Mouse (Mus musculus): ENCODE measurements around the gene Wdr11. TPM values are rescaled to one million over a fixed set of nuclear protein-coding genes. Genes with fewer than 3 reads are reported as not detected.

Gene Wdr11
- total and polyA plus RNA-seq, 3 experiments, result 15.9 to 39.4 TPM; not detected in 1

DNA sequence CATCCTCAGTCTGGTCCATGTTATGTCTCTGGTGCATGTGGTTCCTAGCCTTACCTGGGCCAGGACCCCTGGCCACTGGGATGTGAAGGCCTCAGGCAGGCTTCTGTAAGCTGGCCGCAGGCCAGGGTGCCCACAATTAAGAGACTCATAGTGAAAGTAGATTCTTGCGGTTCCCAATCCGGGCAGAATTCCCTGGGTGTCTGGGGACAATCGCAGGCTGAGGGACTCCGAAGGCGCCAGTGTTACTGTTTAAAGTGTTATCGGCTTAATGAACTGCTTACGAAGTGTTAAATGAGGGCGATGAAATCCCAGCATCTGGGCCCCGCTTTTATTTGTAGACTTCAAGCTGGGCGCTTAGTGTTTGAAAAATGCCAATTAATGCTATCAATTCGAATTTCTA is 63.3 kb downstream of the Wdr11 start:
- Histone ChIP-seq H3K79me2 (ENCODE audit: control insufficient read depth, insufficient read depth, low read length, poor library complexity) (no peaks in the 10 kb centered on the region), H3K36me3 (ENCODE audit: control insufficient read depth in 1 of 2, insufficient read depth in 2 of 2, low read length in 2 of 2) (no peaks in the 10 kb centered on the region), H3K27me3 (ENCODE audit: control insufficient read depth in 1 of 2, insufficient read depth in 2 of 2, low read length in 2 of 2) (no peaks in the 10 kb centered on the region), H3K27ac (ENCODE audit: control insufficient read depth, low read depth, low read length) (no peak overlapping the region), H3K4me3 (ENCODE audit: control insufficient read depth in 1 of 2, insufficient read depth in 1 of 2, low read depth in 2 of 2, low read length in 2 of 2) (no peak overlapping the region), H3K4me1 (ENCODE audit: control insufficient read depth in 1 of 2, insufficient read depth in 2 of 2, low read length in 2 of 2) (peaks cover 0 to 4% of the 10 kb centered on the region in 2 experiments; a peak in 1 of 4 replicates), H3K9me3 (replicated peaks; ENCODE audit: insufficient read depth, low read length) (no peaks in the 10 kb centered on the region), H3K9ac (ENCODE audit: control insufficient read depth, low read depth, low read length, poor library complexity, severe bottlenecking) (no peak overlapping the region)
- TF ChIP-seq CTCF (IDR thresholded peaks at IDR 0.05 in 2 of 3, conservative IDR thresholded peaks at IDR 0.05 in 1 of 3; ENCODE audit: control insufficient read depth in 1 of 3, insufficient read depth in 1 of 3, low read depth in 2 of 3, low read length in 3 of 3, poor library complexity in 1 of 3, severe bottlenecking in 1 of 3) (no peak), GABPA (IDR thresholded peaks at IDR 0.05; ENCODE audit: low read depth, low read length) (no peak), CHD1 (IDR thresholded peaks at IDR 0.05; ENCODE audit: low read depth, low read length) (no peak), SMC3 (IDR thresholded peaks at IDR 0.05; ENCODE audit: low read depth, low read length) (no peak), EP300 (IDR thresholded peaks at IDR 0.05; ENCODE audit: low read depth in 1 of 2, low read length in 2 of 2) (no peak), BHLHE40 (IDR thresholded peaks at IDR 0.05; ENCODE audit: borderline replicate concordance, low read depth, low read length) (no peak), MYB (IDR thresholded peaks at IDR 0.05; ENCODE audit: low read depth, low read length) (no peak), TCF12 (IDR thresholded peaks at IDR 0.05; ENCODE audit: low read depth, low read length) (no peak), CHD2 (IDR thresholded peaks at IDR 0.05; ENCODE audit: low read length) (no peak), NELFE (IDR thresholded peaks at IDR 0.05; ENCODE audit: low read depth, low read length) (no peak), RCOR1 (IDR thresholded peaks at IDR 0.05; ENCODE audit: low read depth, low read length) (no peak), TAL1 (IDR thresholded peaks at IDR 0.05; ENCODE audit: low read length) (no peak), ELF1 (IDR thresholded peaks at IDR 0.05; ENCODE audit: low read depth, low read length) (no peak)
- DNase-seq (ENCODE audit: low read depth, low spot score), result no peak

DNA sequence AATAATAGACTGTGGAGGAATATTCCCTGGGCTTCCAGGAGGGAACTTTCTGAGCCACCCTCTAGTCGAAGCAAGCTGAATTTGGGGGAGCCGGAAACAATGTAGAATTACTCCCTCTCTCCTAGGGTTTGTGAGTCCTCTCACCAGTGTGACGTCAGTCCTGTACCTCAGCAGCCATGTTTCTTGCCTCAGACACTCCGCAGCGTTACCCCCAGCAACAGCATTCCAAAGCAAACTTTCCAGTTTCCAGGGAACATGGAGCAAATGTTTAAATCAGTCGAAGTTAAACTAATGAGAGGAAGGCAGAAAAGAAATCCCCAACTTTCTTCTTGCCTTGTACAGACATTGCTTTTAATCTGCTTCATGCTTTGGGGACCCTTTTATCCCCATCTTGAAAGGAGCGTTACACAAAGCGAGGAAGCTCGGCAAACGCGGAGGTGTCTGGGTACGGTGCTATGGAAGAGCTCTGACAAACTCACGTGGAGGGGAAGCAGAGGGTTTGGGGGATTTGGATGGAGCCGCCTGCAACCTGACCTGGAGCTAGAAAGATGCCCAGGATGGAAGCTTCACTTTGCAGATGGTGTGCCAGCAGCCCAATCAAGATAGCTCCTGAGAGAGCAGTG is 64.1 kb downstream of the Wdr11 start:
- H3K27ac ChIP-seq (ENCODE audit: control insufficient read depth, low read depth, low read length), result no peak overlapping the region
- TF ChIP-seq GABPA (IDR thresholded peaks at IDR 0.05; ENCODE audit: low read depth, low read length), result no peak
- TF ChIP-seq KAT2A (conservative IDR thresholded peaks at IDR 0.05; ENCODE audit: low read depth, low read length), result no peak
- TF ChIP-seq BHLHE40 (IDR thresholded peaks at IDR 0.05; ENCODE audit: borderline replicate concordance, low read depth, low read length), result no peak
- no peak for TF ChIP-seq CHD1 (IDR thresholded peaks at IDR 0.05; ENCODE audit: low read depth, low read length)
- no peak for TF ChIP-seq TBP (IDR thresholded peaks at IDR 0.05; ENCODE audit: low read depth, low read length)
- H3K79me2 ChIP-seq (ENCODE audit: control insufficient read depth, insufficient read depth, low read length, poor library complexity), result no peaks in the 10 kb centered on the region
- no peak overlapping the region for H3K4me3 ChIP-seq (ENCODE audit: control insufficient read depth in 1 of 2, insufficient read depth in 1 of 2, low read depth in 2 of 2, low read length in 2 of 2)
- H3K4me1 ChIP-seq (ENCODE audit: control insufficient read depth in 1 of 2, insufficient read depth in 2 of 2, low read length in 2 of 2), result peaks cover 0 to 4% of the 10 kb centered on the region in 2 experiments; a peak in 1 of 4 replicates
- H3K36me3 ChIP-seq (ENCODE audit: control insufficient read depth in 1 of 2, insufficient read depth in 2 of 2, low read length in 2 of 2), result no peaks in the 10 kb centered on the region
- H3K9me3 ChIP-seq (replicated peaks; ENCODE audit: insufficient read depth, low read length), result no peaks in the 10 kb centered on the region
- no peak for DNase-seq (ENCODE audit: low read depth, low spot score)
- no peaks in the 10 kb centered on the region for H3K27me3 ChIP-seq (ENCODE audit: control insufficient read depth in 1 of 2, insufficient read depth in 2 of 2, low read length in 2 of 2)
- no peak overlapping the region for H3K9ac ChIP-seq (ENCODE audit: control insufficient read depth, low read depth, low read length, poor library complexity, severe bottlenecking)
